Mouse (Mus musculus) forebrain, postnatal 0 days (tissue): Measurements from ENCODE around the gene Dclk1. TPM values are rescaled to one million over a fixed set of nuclear protein-coding genes. Genes with fewer than 3 reads are reported as not detected.

ENCODE experiments used
- ATAC-seq: fragments of 200-750 bp; cut with Nextera tagmentation; 2 replicates; pipeline ENCODE4 v1.8.0; 2017; ENCODE audit warnings: mild to moderate bottlenecking, moderate library complexity
- DNase-seq: peaks from one replicate; pipeline ENCODE4 v3.0.0-alpha.2; 2015
- H3K27ac ChIP-seq: fragments of 300-500 bp; sonication (generic); 2 replicates; pipeline ENCODE4 v1.5.1; 2014; ENCODE audit warnings: low read depth, mild to moderate bottlenecking, antibody characterized with exemption, low read length, moderate library complexity, mixed read lengths
- H3K27me3 ChIP-seq: fragments of 300-500 bp; sonication (generic); 2 replicates; pipeline ENCODE4 v1.6.1; 2014; ENCODE audit warnings: mild to moderate bottlenecking, low read length, mixed read lengths; ENCODE audit not compliant: insufficient read depth
- H3K36me3 ChIP-seq: fragments of 300-500 bp; sonication (generic); 2 replicates; pipeline ENCODE4 v1.6.1; 2014; ENCODE audit warnings: mild to moderate bottlenecking, moderate library complexity; ENCODE audit not compliant: insufficient read depth
- H3K4me1 ChIP-seq: fragments of 300-500 bp; sonication (generic); 2 replicates; pipeline ENCODE4 v1.6.1; 2014; ENCODE audit warnings: antibody characterized with exemption; ENCODE audit not compliant: insufficient read depth
- H3K4me2 ChIP-seq: fragments of 300-500 bp; sonication (generic); 2 replicates; pipeline ENCODE4 v1.6.1; 2014; ENCODE audit warnings: low read depth, mild to moderate bottlenecking, moderate library complexity
- H3K4me3 ChIP-seq: fragments of 300-500 bp; sonication (generic); 2 replicates; pipeline ENCODE4 v1.5.1; 2014; ENCODE audit warnings: low read depth, low read length, mixed read lengths
- H3K9ac ChIP-seq: fragments of 300-500 bp; sonication (generic); 2 replicates; pipeline ENCODE4 v1.6.1; 2014; ENCODE audit warnings: mild to moderate bottlenecking
- H3K9me3 ChIP-seq: fragments of 300-500 bp; sonication (generic); 2 replicates; pipeline ENCODE4 v1.6.1; 2016; ENCODE audit warnings: low read length
- CTCF ChIP-seq: sonication (generic); IDR thresholded peaks from 2 replicates; pipeline ENCODE4 v1.5.1; 2016; ENCODE audit warnings: antibody characterized with exemption, control low read depth, low read depth
- WGBS: fragments of 180-500 bp; shearing (Covaris S2); extraction: QIAGEN DNeasy Blood & Tissue Kit; methylation state at CpG from one replicate; pipeline ENCODE4 v1.1.7; 2014; 5-methylcytosine and 5-hydroxymethylcytosine counted together
- polyA plus RNA-seq: library from polyadenylated mRNA; unstranded; fragments of >200 nt; fragmentation: Nextera tagmentation; extraction: Ambion mirVana; gene quantifications from 2 replicates; pipeline ENCODE4 v1.2.1, GENCODE M21; 2015
- total RNA-seq: library from RNA; depleted of rRNA; stranded (reverse); fragments of >200 nt; gene quantifications from 2 replicates; pipeline ENCODE4 v1.2.3, GENCODE M21; 2014

Dclk1 gene
- total and polyA plus RNA-seq, 2 experiments from 2014 or later = 219 to 347 TPM

- no peak overlapping the region for H3K4me3 ChIP-seq
- peak overlapping the region; percentile 25; the same call in 1 of the 2 replicates for H3K9ac ChIP-seq
- H3K27ac ChIP-seq = 0 out of 2 replicates have a peak overlapping the region, but pooled peaks have one; percentile 62
- peak; percentile 71 for DNase-seq
- no peak overlapping the region for H3K4me2 ChIP-seq
- 20% methylated on average over 13 of the region's 13 CpGs for WGBS
- H3K4me1 ChIP-seq = peaks cover 53% of the 10 kb centered on the region
- no peaks in the 10 kb centered on the region for H3K27me3 ChIP-seq
- ATAC-seq = peak; percentile 6
- TF ChIP-seq CTCF = no peak
- H3K9me3 ChIP-seq = no peaks in the 10 kb centered on the region
- H3K36me3 ChIP-seq = no peaks in the 10 kb centered on the region
Observed at GRCm38 (mm10) chr3:55353909-55354511, 111.8 kb downstream of the Dclk1 start.

- H3K27ac ChIP-seq = 0 out of 2 replicates have a peak overlapping the region, but pooled peaks have one; percentile 62
- TF ChIP-seq CTCF = peak; percentile 86
Observed at GRCm38 (mm10) chr3:55354765-55355164, 112.6 kb downstream of the Dclk1 start.

GRCm38 (mm10) chr3:55358486-55358885 lies 116.3 kb downstream of the Dclk1 start:
- H3K9me3 ChIP-seq = no peaks in the 10 kb centered on the region
- H3K36me3 ChIP-seq = no peaks in the 10 kb centered on the region
- H3K27ac ChIP-seq = no peak overlapping the region
- no peaks in the 10 kb centered on the region for H3K27me3 ChIP-seq
- no peak overlapping the region for H3K9ac ChIP-seq
- peaks cover 11% of the 10 kb centered on the region for H3K4me1 ChIP-seq
- no peak for TF ChIP-seq CTCF
- ATAC-seq (no peak), DNase-seq (no peak)
- H3K4me3 ChIP-seq = no peak overlapping the region
- WGBS = 85% methylated on average over 8 of the region's 8 CpGs
- H3K4me2 ChIP-seq = no peak overlapping the region

More at GRCm38 (mm10) chr3:55354765-55355164, 112.6 kb downstream of the Dclk1 start:
- ATAC-seq = no peak
- DNase-seq = peak; percentile 92
- no peak overlapping the region for H3K4me2 ChIP-seq
- H3K36me3 ChIP-seq = no peaks in the 10 kb centered on the region
- H3K9ac ChIP-seq = no peak overlapping the region
- H3K9me3 ChIP-seq = no peaks in the 10 kb centered on the region
- H3K4me1 ChIP-seq = peaks cover 46% of the 10 kb centered on the region
- H3K4me3 ChIP-seq = no peak overlapping the region
- H3K27me3 ChIP-seq = no peaks in the 10 kb centered on the region
- WGBS = 20% methylated on average over 3 of the region's 3 CpGs

GRCm38 (mm10) chr3:55360836-55361235 lies 118.7 kb downstream of the Dclk1 start:
- 53% methylated on average over 3 of the region's 3 CpGs for WGBS
- H3K4me1 ChIP-seq = no peaks in the 10 kb centered on the region; the same call in 1 of the 2 replicates
- H3K9ac ChIP-seq = no peak overlapping the region
- H3K36me3 ChIP-seq = no peaks in the 10 kb centered on the region
- H3K9me3 ChIP-seq = no peaks in the 10 kb centered on the region
- no peaks in the 10 kb centered on the region for H3K27me3 ChIP-seq
- no peak overlapping the region for H3K27ac ChIP-seq
- H3K4me3 ChIP-seq = no peak overlapping the region
- no peak for TF ChIP-seq CTCF
- DNase-seq (no peak), ATAC-seq (no peak)
- no peak overlapping the region for H3K4me2 ChIP-seq

GRCm38 (mm10) chr3:55367166-55367565 lies 125.0 kb downstream of the Dclk1 start:
- H3K36me3 ChIP-seq = no peaks in the 10 kb centered on the region
- H3K4me3 ChIP-seq = no peak overlapping the region
- H3K9ac ChIP-seq = no peak overlapping the region
- H3K4me1 ChIP-seq = no peaks in the 10 kb centered on the region
- DNase-seq = no peak
- H3K4me2 ChIP-seq = no peak overlapping the region
- H3K27ac ChIP-seq = no peak overlapping the region
- ATAC-seq = no peak
- WGBS = 73% methylated on average over 8 of the region's 8 CpGs
- H3K27me3 ChIP-seq = no peaks in the 10 kb centered on the region
- H3K9me3 ChIP-seq = no peaks in the 10 kb centered on the region
- TF ChIP-seq CTCF = no peak

GRCm38 (mm10) chr3:55369156-55369555 lies 127.0 kb downstream of the Dclk1 start:
- Histone ChIP-seq H3K4me3 (no peak overlapping the region), H3K36me3 (no peaks in the 10 kb centered on the region), H3K9ac (no peak overlapping the region), H3K27ac (no peak overlapping the region), H3K4me1 (peaks cover 4% of the 10 kb centered on the region), H3K4me2 (no peak overlapping the region), H3K27me3 (no peaks in the 10 kb centered on the region), H3K9me3 (no peaks in the 10 kb centered on the region)
- no peak for ATAC-seq
- no peak for DNase-seq
- 72% methylated on average over 7 of the region's 7 CpGs for WGBS
- no peak for TF ChIP-seq CTCF

GRCm38 (mm10) chr3:55373689-55374088 lies 131.5 kb downstream of the Dclk1 start:
- WGBS = 0% methylated on average over 11 of the region's 11 CpGs

More at GRCm38 (mm10) chr3:55373689-55374088, 131.5 kb downstream of the Dclk1 start:
- H3K4me1 ChIP-seq = peaks cover 14% of the 10 kb centered on the region
- no peaks in the 10 kb centered on the region for H3K27me3 ChIP-seq
- peak overlapping the region; percentile 54 for H3K9ac ChIP-seq
- H3K36me3 ChIP-seq = no peaks in the 10 kb centered on the region
- peak; percentile 77 for TF ChIP-seq CTCF
- H3K4me2 ChIP-seq = peak overlapping the region; percentile 54
- no peaks in the 10 kb centered on the region for H3K9me3 ChIP-seq
- ATAC-seq (peak; percentile 95), DNase-seq (peak; percentile 91)
- peak overlapping the region; percentile 90 for H3K27ac ChIP-seq
- H3K4me3 ChIP-seq = peak overlapping the region; percentile 33
